Mouse (Mus musculus): Measurements from ENCODE around the gene Grin2b. TPM values are rescaled to one million over a fixed set of nuclear protein-coding genes. Genes with fewer than 3 reads are reported as not detected.

Gene Grin2b
- total and polyA plus RNA-seq, 2 experiments from 2014 or later = 0.11 TPM; not detected in 1

GRCm38 (mm10) chr6:135680105-135680710 lies 493.1 kb downstream of the Grin2b start:
- no peaks in the 10 kb centered on the region for H3K9me3 ChIP-seq (replicated peaks; ENCODE audit: control insufficient read depth, low read length)
- no peak overlapping the region for H3K27ac ChIP-seq (ENCODE audit: low read depth)
- no peaks in the 10 kb centered on the region for H3K36me3 ChIP-seq (replicated peaks; ENCODE audit: control insufficient read depth, insufficient read depth, low read length)
- 82% methylated on average over 14 of the region's 14 CpGs for WGBS
- H3K4me3 ChIP-seq (ENCODE audit: low read depth, low read length) = no peak overlapping the region
- H3K4me2 ChIP-seq (ENCODE audit: low read depth, low read length) = no peak overlapping the region
- no peaks in the 10 kb centered on the region for H3K4me1 ChIP-seq (ENCODE audit: control insufficient read depth, insufficient read depth)
- no peak for ATAC-seq (ENCODE audit: insufficient read depth, low read depth)
- no peak for DNase-seq (ENCODE audit: low spot score)
- no peaks in the 10 kb centered on the region for H3K27me3 ChIP-seq (ENCODE audit: control insufficient read depth, insufficient read depth, low read length)
- H3K9ac ChIP-seq (replicated peaks; ENCODE audit: low read depth, low read length) = no peak overlapping the region
- no peak for TF ChIP-seq CTCF (IDR thresholded peaks at IDR 0.05; ENCODE audit: low read depth)
- no peak for TF ChIP-seq EP300 (IDR thresholded peaks at IDR 0.05; ENCODE audit: low read depth)

DNA sequence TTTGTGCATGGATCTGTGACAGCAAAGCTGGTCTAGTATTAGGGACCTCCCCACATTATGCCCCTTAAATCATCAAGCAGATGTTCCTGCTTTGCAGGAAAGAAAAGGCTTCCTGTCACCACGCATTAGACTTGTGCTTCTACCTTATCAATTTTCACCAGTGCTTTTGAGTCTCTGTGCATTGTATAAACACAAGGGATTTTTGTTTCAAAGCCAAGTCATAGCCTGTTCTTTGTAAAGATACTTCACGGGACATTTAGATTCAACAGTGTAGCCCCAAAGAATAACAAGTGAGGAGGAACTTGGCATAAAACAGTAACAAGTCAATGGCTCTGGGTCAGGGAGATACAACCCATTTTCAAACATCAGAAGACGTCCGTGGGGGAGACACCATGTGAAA lies 498.9 kb downstream of the Grin2b start:
- ATAC-seq (ENCODE audit: insufficient read depth, low read depth) = peak; percentile 33; the same call in 1 of the 2 replicates
- Histone ChIP-seq H3K27me3 (ENCODE audit: control insufficient read depth, insufficient read depth, low read length) (no peaks in the 10 kb centered on the region), H3K36me3 (replicated peaks; ENCODE audit: control insufficient read depth, insufficient read depth, low read length) (no peaks in the 10 kb centered on the region), H3K9me3 (replicated peaks; ENCODE audit: control insufficient read depth, low read length) (no peaks in the 10 kb centered on the region), H3K9ac (replicated peaks; ENCODE audit: low read depth, low read length) (no peak overlapping the region), H3K4me1 (ENCODE audit: control insufficient read depth, insufficient read depth) (no peaks in the 10 kb centered on the region), H3K4me3 (ENCODE audit: low read depth, low read length) (no peak overlapping the region), H3K27ac (ENCODE audit: low read depth) (no peak overlapping the region), H3K4me2 (ENCODE audit: low read depth, low read length) (no peak overlapping the region)
- no peak for TF ChIP-seq CTCF (IDR thresholded peaks at IDR 0.05; ENCODE audit: low read depth)
- peak; percentile 52 for DNase-seq (ENCODE audit: low spot score)
- WGBS = 28% methylated on average over 4 of the region's 4 CpGs

GRCm38 (mm10) chr6:135672003-135672402 lies 501.3 kb downstream of the Grin2b start:
- no peaks in the 10 kb centered on the region for H3K4me1 ChIP-seq (ENCODE audit: control insufficient read depth, insufficient read depth)
- DNase-seq (ENCODE audit: low spot score) (no peak), ATAC-seq (ENCODE audit: insufficient read depth, low read depth) (no peak)
- H3K36me3 ChIP-seq (replicated peaks; ENCODE audit: control insufficient read depth, insufficient read depth, low read length) = no peaks in the 10 kb centered on the region
- no peak overlapping the region for H3K27ac ChIP-seq (ENCODE audit: low read depth)
- H3K9ac ChIP-seq (replicated peaks; ENCODE audit: low read depth, low read length) = no peak overlapping the region
- no peak overlapping the region for H3K4me3 ChIP-seq (ENCODE audit: low read depth, low read length)
- no peaks in the 10 kb centered on the region for H3K27me3 ChIP-seq (ENCODE audit: control insufficient read depth, insufficient read depth, low read length)
- no peaks in the 10 kb centered on the region for H3K9me3 ChIP-seq (replicated peaks; ENCODE audit: control insufficient read depth, low read length)
- TF ChIP-seq EP300 (IDR thresholded peaks at IDR 0.05; ENCODE audit: low read depth) (no peak), CTCF (IDR thresholded peaks at IDR 0.05; ENCODE audit: low read depth) (no peak)
- H3K4me2 ChIP-seq (ENCODE audit: low read depth, low read length) = no peak overlapping the region

Small RNA genes within 50 kb of the gene (microRNA-seq; reads per million reads assigned to microRNA genes)
- not detected for gene Gm22892

Other genes with a start within 250 kb of the Grin2b start
- gene Gm8994, start 154.0 kb upstream of the Grin2b start, total RNA-seq (2014; rRNA removed; ENCODE audit: low replicate concordance) = not detected in 2 replicates
- gene Gm8994, start 154.0 kb upstream of the Grin2b start, polyA plus RNA-seq (2015; fragmentation: Nextera tagmentation; extraction: Ambion mirVana) = not detected in 2 replicates
- not detected in 2 replicates for gene E330021D16Rik, start 242.1 kb upstream of the Grin2b start, total RNA-seq (2014; rRNA removed; ENCODE audit: low replicate concordance)
- not detected in 2 replicates for gene E330021D16Rik, start 242.1 kb upstream of the Grin2b start, polyA plus RNA-seq (2015; fragmentation: Nextera tagmentation; extraction: Ambion mirVana)